Mouse (Mus musculus) heart, embryonic 15.5 days (tissue): ENCODE measurements around the gene Setd1a. TPM values are rescaled to one million over a fixed set of nuclear protein-coding genes. Genes with fewer than 3 reads are reported as not detected.
A peak's percentile ranks its signal among the peaks of the same experiment; 100 is the strongest.
"Not testable (repeated sequence)": the region's sequence is repeated elsewhere in the genome, so short reads cannot be mapped to it uniquely, and the experiment has no call there.

Experiments
- ATAC-seq: fragments of 200-750 bp; cut with Nextera tagmentation; replicated peaks from 2 replicates; pipeline ENCODE4 v1.8.0; 2017; ENCODE audit warnings: low read depth, moderate TSS enrichment; ENCODE audit not compliant: insufficient number of reproducible peaks, insufficient read depth, low FRiP score
- H3K27ac ChIP-seq: fragments of 300-500 bp; sonication (generic); 2 replicates; pipeline ENCODE4 v1.5.1; 2015; ENCODE audit warnings: mild to moderate bottlenecking, inconsistent platforms
- H3K27me3 ChIP-seq: fragments of 300-500 bp; sonication (generic); 2 replicates; pipeline ENCODE4 v1.6.1; 2015; ENCODE audit warnings: inconsistent platforms
- H3K36me3 ChIP-seq: fragments of 300-500 bp; sonication (generic); 2 replicates; pipeline ENCODE4 v1.6.1; 2015; ENCODE audit warnings: mild to moderate bottlenecking, inconsistent platforms
- H3K4me1 ChIP-seq: fragments of 300-500 bp; sonication (generic); replicated peaks from 2 replicates; pipeline ENCODE4 v1.6.1; 2015; ENCODE audit warnings: inconsistent platforms
- H3K4me2 ChIP-seq: fragments of 300-500 bp; sonication (generic); 2 replicates; pipeline ENCODE4 v1.6.1; 2015; ENCODE audit warnings: inconsistent platforms, mild to moderate bottlenecking, moderate library complexity
- H3K4me3 ChIP-seq: fragments of 300-500 bp; sonication (generic); 2 replicates; pipeline ENCODE4 v1.5.1; 2015; ENCODE audit warnings: mild to moderate bottlenecking, inconsistent platforms
- H3K9ac ChIP-seq: fragments of 300-500 bp; sonication (generic); 2 replicates; pipeline ENCODE4 v1.6.1; 2015; ENCODE audit warnings: mild to moderate bottlenecking, inconsistent platforms
- H3K9me3 ChIP-seq: fragments of 300-500 bp; sonication (generic); replicated peaks from 2 replicates; pipeline ENCODE4 v1.6.1; 2016; ENCODE audit warnings: inconsistent platforms
- WGBS: fragments of 180-500 bp; shearing (Covaris S2); methylation state at CpG from one replicate; pipeline ENCODE4 v1.1.7; 2015; ENCODE audit warnings: mixed read lengths; 5-methylcytosine and 5-hydroxymethylcytosine counted together
- polyA plus RNA-seq: library from polyadenylated mRNA; unstranded; fragments of >200 nt; fragmentation: Nextera tagmentation; extraction: Ambion mirVana; gene quantifications from 2 replicates; pipeline ENCODE4 v1.2.1, GENCODE M21; 2015

Setd1a gene
- polyA plus RNA-seq, 1 experiment from 2014 or later = 13.0 TPM

DNA sequence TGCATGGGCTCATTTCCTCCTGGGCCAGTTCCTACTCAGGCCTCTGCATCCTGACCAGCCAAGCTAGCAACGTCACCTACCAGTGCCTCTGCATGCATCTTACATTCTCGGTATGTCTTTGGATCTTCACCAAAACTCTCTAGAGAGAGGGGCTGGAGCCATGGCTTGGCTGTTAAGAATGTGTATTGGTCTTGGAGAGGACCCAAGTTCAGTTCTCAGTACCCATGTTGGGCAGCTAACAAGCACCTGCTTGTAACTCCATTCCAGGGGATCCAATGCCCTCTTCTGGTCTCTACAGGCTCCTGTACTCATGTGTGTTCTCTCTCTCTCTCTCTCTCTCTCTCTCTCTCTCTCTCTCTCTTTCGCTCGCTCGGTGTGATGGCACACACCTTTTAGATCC, 41.3 kb downstream of the Setd1a start:
- 83% methylated on average over 5 of the region's 5 CpGs for WGBS
- H3K27me3 ChIP-seq = no peaks in the 10 kb centered on the region; the same call in 1 of the 2 replicates
- no peak overlapping the region for H3K4me2 ChIP-seq
- H3K36me3 ChIP-seq = no peaks in the 10 kb centered on the region
- peaks cover 21% of the 10 kb centered on the region for H3K4me1 ChIP-seq
- H3K4me3 ChIP-seq = no peak overlapping the region
- no peak overlapping the region for H3K27ac ChIP-seq
- H3K9me3 ChIP-seq = no peaks in the 10 kb centered on the region
- no peak overlapping the region for H3K9ac ChIP-seq
- ATAC-seq = no peak

- H3K4me3 ChIP-seq = no peak overlapping the region
- no peak overlapping the region for H3K4me2 ChIP-seq
- no peak for ATAC-seq
- no peak overlapping the region for H3K9ac ChIP-seq
- H3K27ac ChIP-seq = 0 out of 2 replicates have a peak overlapping the region, but pooled peaks have one; percentile 18
- peaks cover 11% of the 10 kb centered on the region for H3K4me1 ChIP-seq
- peaks cover 10% of the 10 kb centered on the region; the same call in 1 of the 2 replicates for H3K27me3 ChIP-seq
- H3K36me3 ChIP-seq = no peaks in the 10 kb centered on the region
- H3K9me3 ChIP-seq = no peaks in the 10 kb centered on the region
- 53% methylated on average over 13 of the region's 13 CpGs for whole genome bisulfite sequencing
Measured at GRCm38 (mm10) chr7:127820836-127821509, 44.5 kb downstream of the Setd1a start.

- H3K36me3 ChIP-seq = no peaks in the 10 kb centered on the region
- ATAC-seq = no peak
- peaks cover 11% of the 10 kb centered on the region for H3K4me1 ChIP-seq
- H3K9ac ChIP-seq = no peak overlapping the region
- no peak overlapping the region for H3K4me3 ChIP-seq
- 81% methylated on average over 3 of the region's 3 CpGs for WGBS
- no peak overlapping the region for H3K4me2 ChIP-seq
- no peak overlapping the region for H3K27ac ChIP-seq
- H3K9me3 ChIP-seq = no peaks in the 10 kb centered on the region
- H3K27me3 ChIP-seq = peaks cover 10% of the 10 kb centered on the region; the same call in 1 of the 2 replicates
Measured at GRCm38 (mm10) chr7:127822494-127822893, 46.0 kb downstream of the Setd1a start.

- Histone ChIP-seq H3K27me3 (0 out of 2 replicates have a peak, but pooled peaks cover 10% of the 10 kb centered on the region), H3K9ac (peak overlapping the region; percentile 56; the same call in 1 of the 2 replicates), H3K4me2 (peak overlapping the region; percentile 74), H3K9me3 (no peaks in the 10 kb centered on the region), H3K36me3 (no peaks in the 10 kb centered on the region), H3K27ac (no peak overlapping the region), H3K4me1 (peaks cover 11% of the 10 kb centered on the region), H3K4me3 (peak overlapping the region; percentile 53)
- ATAC-seq = no peak
- 57% methylated on average over 7 of the region's 11 CpGs for WGBS
Measured at GRCm38 (mm10) chr7:127823236-127824171, 47.0 kb downstream of the Setd1a start.

GRCm38 (mm10) chr7:127824176-127824871, 47.9 kb downstream of the Setd1a start, which contains the start of the genes Stx4a and Stx1b:
Gene Stx4a (plus strand): TSS chr7:127824294.
Gene Stx1b (minus strand): TSS chr7:127824549.
- Histone ChIP-seq H3K4me1 (peaks cover 11% of the 10 kb centered on the region), H3K36me3 (no peaks in the 10 kb centered on the region), H3K4me2 (peak within 1 kb of the TSS; percentile 74), H3K9ac (peak within 1 kb of the TSS; percentile 56; the same call in 1 of the 2 replicates), H3K9me3 (no peaks in the 10 kb centered on the region), H3K4me3 (peak within 1 kb of the TSS; percentile 53), H3K27me3 (0 out of 2 replicates have a peak, but pooled peaks cover 10% of the 10 kb centered on the region), H3K27ac (no peak within 1 kb of the TSS)
- ATAC-seq = peak; percentile 41; the same call in 1 of the 2 replicates
- 5% methylated on average over 37 of the region's 38 CpGs for WGBS

DNA sequence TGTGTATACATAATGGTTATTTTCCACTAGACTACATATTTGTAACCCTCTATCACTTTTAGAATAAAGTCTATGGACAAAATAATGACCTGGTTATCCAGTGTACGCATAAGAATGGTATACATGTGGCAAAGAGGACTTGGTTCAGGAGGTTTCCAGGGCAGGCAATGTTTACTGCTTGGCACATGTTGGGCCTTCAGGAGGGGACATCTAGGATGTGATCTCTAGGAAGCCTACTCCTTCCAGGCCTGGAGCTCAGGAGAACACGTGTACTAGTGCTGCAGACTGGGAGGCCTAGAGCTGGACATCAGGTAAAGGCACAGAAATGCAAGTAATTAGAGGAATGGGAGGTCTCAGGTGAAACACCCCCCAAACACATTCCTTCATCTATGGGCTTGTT, 59.1 kb downstream of the Setd1a start:
- no peak overlapping the region for H3K27ac ChIP-seq
- H3K9ac ChIP-seq = no peak overlapping the region
- H3K9me3 ChIP-seq = no peaks in the 10 kb centered on the region
- H3K27me3 ChIP-seq = no peaks in the 10 kb centered on the region
- no peak overlapping the region for H3K4me2 ChIP-seq
- no peaks in the 10 kb centered on the region for H3K4me1 ChIP-seq
- WGBS = 79% methylated on average over 2 of the region's 2 CpGs
- no peaks in the 10 kb centered on the region for H3K36me3 ChIP-seq
- no peak for ATAC-seq
- no peak overlapping the region for H3K4me3 ChIP-seq

DNA sequence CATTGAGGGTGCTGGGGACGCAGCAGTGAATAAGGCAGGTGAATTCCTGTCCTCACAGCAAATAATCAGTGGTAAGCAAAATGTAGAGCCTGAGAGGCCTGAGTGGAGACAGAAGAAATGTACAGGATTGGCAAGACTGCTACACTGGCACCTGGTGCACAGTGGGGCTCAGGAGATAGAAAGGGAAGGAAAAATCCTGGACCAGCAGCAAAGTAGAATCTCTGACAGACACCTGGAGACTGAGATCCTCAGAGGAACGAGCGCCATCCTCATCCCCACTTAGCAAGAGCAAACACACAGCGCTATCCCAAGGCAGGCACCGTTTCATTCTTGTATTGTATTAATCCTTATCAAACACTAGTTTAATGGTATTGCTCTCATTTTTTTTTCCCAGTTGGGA, 61.0 kb downstream of the Setd1a start:
- no peak overlapping the region for H3K9ac ChIP-seq
- H3K4me2 ChIP-seq = no peak overlapping the region
- WGBS = 87% methylated on average over 5 of the region's 5 CpGs
- H3K27ac ChIP-seq = no peak overlapping the region
- no peaks in the 10 kb centered on the region for H3K36me3 ChIP-seq
- ATAC-seq = no peak
- no peaks in the 10 kb centered on the region for H3K9me3 ChIP-seq
- no peaks in the 10 kb centered on the region for H3K27me3 ChIP-seq
- H3K4me1 ChIP-seq = peaks cover 7% of the 10 kb centered on the region
- H3K4me3 ChIP-seq = no peak overlapping the region

- 73% methylated on average over 4 of the region's 4 CpGs for WGBS
- not testable (repeated sequence) for ATAC-seq, H3K9ac ChIP-seq, H3K9me3 ChIP-seq, H3K27me3 ChIP-seq, H3K4me2 ChIP-seq, H3K4me3 ChIP-seq, H3K27ac ChIP-seq, H3K36me3 ChIP-seq
- H3K4me1 ChIP-seq = peaks cover 12% of the 10 kb centered on the region
Measured at GRCm38 (mm10) chr7:127837878-127838277, 61.4 kb downstream of the Setd1a start.

- WGBS = 76% methylated on average over 2 of the region's 2 CpGs
- peaks cover 14% of the 10 kb centered on the region for H3K4me1 ChIP-seq
- not testable (repeated sequence) for H3K4me2 ChIP-seq
Measured at GRCm38 (mm10) chr7:127840031-127840430, 63.6 kb downstream of the Setd1a start.

GRCm38 (mm10) chr7:127840886-127841285, 64.4 kb downstream of the Setd1a start:
- Histone ChIP-seq H3K4me3 (peak overlapping the region; percentile 94), H3K36me3 (peaks cover 18% of the 10 kb centered on the region), H3K9ac (peak overlapping the region; percentile 90), H3K9me3 (no peaks in the 10 kb centered on the region), H3K27ac (peak overlapping the region; percentile 96), H3K27me3 (no peaks in the 10 kb centered on the region), H3K4me2 (peak overlapping the region; percentile 92), H3K4me1 (peaks cover 14% of the 10 kb centered on the region)
- WGBS = 5% methylated on average over 15 of the region's 15 CpGs
- no peak for ATAC-seq

More at GRCm38 (mm10) chr7:127840031-127840430, 63.6 kb downstream of the Setd1a start:
- ATAC-seq, H3K27me3 ChIP-seq, H3K27ac ChIP-seq, H3K9me3 ChIP-seq, H3K4me3 ChIP-seq, H3K9ac ChIP-seq: not testable (repeated sequence)
- peaks cover 18% of the 10 kb centered on the region for H3K36me3 ChIP-seq
